Mouse (Mus musculus): ENCODE measurements around the gene Prss12. TPM values are rescaled to one million over a fixed set of nuclear protein-coding genes. Genes with fewer than 3 reads are reported as not detected.

Gene Prss12
- polyA plus RNA-seq, 2 experiments from 2014 or later, result 0.59 to 0.79 TPM

- no peak for ATAC-seq
Observed at GRCm38 (mm10) chr3:123537279-123537678, 90.6 kb downstream of the Prss12 start.

GRCm38 (mm10) chr3:123543585-123544304 lies 97.0 kb downstream of the Prss12 start:
- ATAC-seq, result no peak

DNA sequence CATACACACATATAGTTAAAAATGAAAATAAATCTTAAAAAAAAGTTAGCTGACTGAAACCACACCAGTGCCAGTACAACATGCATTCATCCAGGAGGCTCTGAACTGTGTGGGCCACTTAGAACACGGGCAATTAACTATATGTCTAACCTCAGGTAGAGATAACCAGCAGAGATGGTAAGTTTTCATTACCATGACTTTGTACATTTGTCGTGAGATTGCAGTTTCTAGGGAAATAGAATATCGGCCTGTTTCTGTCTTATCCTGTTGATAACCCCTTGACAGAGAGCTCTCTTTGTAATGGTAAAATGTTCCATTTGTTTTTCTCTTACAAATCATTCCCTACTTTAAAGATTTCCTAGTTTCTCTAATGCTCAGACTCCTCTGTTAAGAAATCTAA lies 103.8 kb downstream of the Prss12 start:
- ATAC-seq, result no peak

- no peak for ATAC-seq
Observed at GRCm38 (mm10) chr3:123553872-123554271, 107.2 kb downstream of the Prss12 start.

- no peak for ATAC-seq
Observed at GRCm38 (mm10) chr3:123555254-123555865, 108.6 kb downstream of the Prss12 start.

Other genes with a start within 250 kb of the Prss12 start
- under 1 TPM in 1 of 2 experiments, not detected in 1; 0.13 TPM for gene Synpo2, start 210.8 kb upstream of the Prss12 start, polyA plus RNA-seq (2017; shearing (Covaris generic))
- 10 to 100 TPM; 12.8 to 19.5 TPM for gene Sec24d, start 179.5 kb upstream of the Prss12 start, polyA plus RNA-seq (2017; shearing (Covaris generic))
- 10 to 100 TPM; 13.5 to 20.8 TPM for gene Mettl14, start 60.8 kb upstream of the Prss12 start, polyA plus RNA-seq (2017; shearing (Covaris generic))
- not detected for gene Ndst3, start 243.9 kb downstream of the Prss12 start, polyA plus RNA-seq (2017; shearing (Covaris generic))

All from activated CD4-positive, CD25-positive, alpha-beta regulatory T cell, adult 4 months (primary cell).